Mouse (Mus musculus): ENCODE results near the gene Bhlhb9. TPM values are rescaled to one million over a fixed set of nuclear protein-coding genes. Genes with fewer than 3 reads are reported as not detected.
A peak's percentile ranks its signal among the peaks of the same experiment; 100 is the strongest.
"Not testable (repeated sequence)": the region's sequence is repeated elsewhere in the genome, so short reads cannot be mapped to it uniquely, and the experiment has no call there.

Gene Bhlhb9
- 16.1 and 16.6 TPM in 2 replicates for polyA plus RNA-seq (2015; fragmentation: Nextera tagmentation; extraction: Ambion mirVana)

DNA sequence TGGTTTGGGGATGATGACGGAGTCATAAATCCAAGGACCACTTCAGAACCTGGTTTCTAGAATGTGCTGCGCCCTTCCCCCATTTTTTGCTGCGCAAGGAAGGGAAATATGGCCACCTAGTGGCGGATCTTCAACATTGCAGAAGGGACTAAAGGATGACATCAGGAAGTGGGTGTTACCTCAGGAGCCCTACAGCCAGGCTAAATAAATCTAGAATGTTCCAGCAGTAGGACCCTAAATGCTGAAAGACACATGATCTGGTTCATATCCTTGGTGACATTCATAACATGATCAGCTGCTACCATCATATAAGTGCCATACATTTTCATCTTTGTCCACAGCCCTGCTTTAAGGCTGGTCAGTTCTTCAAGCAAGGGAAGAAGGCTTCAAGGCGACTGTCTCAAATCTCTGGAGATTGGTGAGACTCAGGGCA, at the start of gene Bhlhb9:
Gene Bhlhb9 (plus strand): TSS at position 383 of the 433 bp plus-strand sequence.
- H3K9me3 ChIP-seq (ENCODE audit: control insufficient read depth, low read length); H3K4me1 ChIP-seq (replicated peaks; ENCODE audit: control insufficient read depth, insufficient read depth); H3K27me3 ChIP-seq (ENCODE audit: control insufficient read depth, insufficient read depth, low read length); H3K36me3 ChIP-seq (ENCODE audit: control insufficient read depth, insufficient read depth, low read length); H3K27ac ChIP-seq (replicated peaks): not testable (repeated sequence)
- Histone ChIP-seq H3K4me3 (ENCODE audit: low read depth, low read length) (peak within 1 kb of the TSS; percentile 45), H3K9ac (ENCODE audit: low read length) (peak within 1 kb of the TSS; percentile 51), H3K4me2 (replicated peaks; ENCODE audit: low read depth) (peak within 1 kb of the TSS; percentile 66)
- ATAC-seq (ENCODE audit: low FRiP score, low TSS enrichment) (peak; percentile 39), DNase-seq (ENCODE audit: low spot score) (peak; percentile 30)
- TF ChIP-seq CTCF (IDR thresholded peaks at IDR 0.05; ENCODE audit: low read depth), result peak; percentile 74
- WGBS, result 17% methylated on average over 3 of the region's 5 CpGs

DNA sequence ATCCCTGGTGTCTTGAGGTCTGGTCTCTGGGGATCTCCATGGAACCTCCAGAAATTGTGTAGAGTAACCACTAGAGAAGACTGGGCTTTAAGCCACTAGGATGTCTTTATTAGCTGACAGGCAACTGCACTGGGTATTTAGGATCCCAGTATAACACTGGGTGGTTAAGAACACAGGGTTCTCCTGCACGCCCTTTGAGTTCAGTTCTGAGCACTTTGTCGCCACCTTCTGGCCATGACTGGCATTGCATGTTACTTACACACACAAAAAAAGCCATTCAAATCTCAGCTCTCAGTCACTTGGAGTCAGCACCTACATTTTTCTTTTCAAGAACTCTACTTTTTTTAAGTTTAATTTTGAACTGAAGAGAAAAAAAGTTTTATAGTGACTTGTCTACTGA, 44.6 kb upstream of the Bhlhb9 start:
- Histone ChIP-seq H3K4me2 (replicated peaks; ENCODE audit: low read depth) (no peak overlapping the region), H3K27ac (replicated peaks) (no peak overlapping the region), H3K4me3 (ENCODE audit: low read depth, low read length) (no peak overlapping the region), H3K4me1 (replicated peaks; ENCODE audit: control insufficient read depth, insufficient read depth) (no peaks in the 10 kb centered on the region), H3K27me3 (ENCODE audit: control insufficient read depth, insufficient read depth, low read length) (no peaks in the 10 kb centered on the region), H3K9ac (ENCODE audit: low read length) (no peak overlapping the region), H3K36me3 (ENCODE audit: control insufficient read depth, insufficient read depth, low read length) (no peaks in the 10 kb centered on the region), H3K9me3 (ENCODE audit: control insufficient read depth, low read length) (no peaks in the 10 kb centered on the region)
- ATAC-seq (ENCODE audit: low FRiP score, low TSS enrichment) (no peak), DNase-seq (ENCODE audit: low spot score) (peak; percentile 66)
- TF ChIP-seq EP300 (optimal IDR thresholded peaks at IDR 0.05) (no peak), CTCF (IDR thresholded peaks at IDR 0.05; ENCODE audit: low read depth) (peak; percentile 81)
- 2% methylated on average over 2 of the region's 2 CpGs for WGBS

DNA sequence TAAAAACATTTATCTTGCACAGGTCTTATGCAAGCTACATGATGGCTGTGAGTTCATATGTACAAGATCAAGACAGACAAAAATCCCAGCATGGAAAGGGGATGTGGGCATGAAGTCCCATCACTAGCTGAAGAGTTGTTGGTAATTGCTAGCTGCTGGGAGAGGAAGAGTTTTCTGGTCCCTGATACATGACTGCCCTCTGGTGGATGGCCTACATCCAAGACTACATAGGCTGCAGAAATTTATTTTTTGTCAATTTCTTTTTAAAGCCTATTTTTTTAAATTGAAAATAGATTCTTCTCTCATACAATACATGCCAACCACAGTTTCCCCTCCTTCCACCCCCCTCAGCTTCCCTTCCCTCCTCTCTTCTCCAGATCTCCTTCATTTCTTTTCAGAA, 35.7 kb upstream of the Bhlhb9 start:
- DNase-seq (ENCODE audit: low spot score) (no peak), ATAC-seq (ENCODE audit: low FRiP score, low TSS enrichment) (no peak)
- Histone ChIP-seq H3K4me2 (replicated peaks; ENCODE audit: low read depth) (no peak overlapping the region), H3K9me3 (ENCODE audit: control insufficient read depth, low read length) (no peaks in the 10 kb centered on the region), H3K36me3 (ENCODE audit: control insufficient read depth, insufficient read depth, low read length) (no peaks in the 10 kb centered on the region), H3K4me1 (replicated peaks; ENCODE audit: control insufficient read depth, insufficient read depth) (no peaks in the 10 kb centered on the region), H3K27me3 (ENCODE audit: control insufficient read depth, insufficient read depth, low read length) (no peaks in the 10 kb centered on the region), H3K27ac (replicated peaks) (no peak overlapping the region), H3K4me3 (ENCODE audit: low read depth, low read length) (no peak overlapping the region), H3K9ac (ENCODE audit: low read length) (no peak overlapping the region)
- TF ChIP-seq CTCF (IDR thresholded peaks at IDR 0.05; ENCODE audit: low read depth), result peak; percentile 68
- TF ChIP-seq EP300 (optimal IDR thresholded peaks at IDR 0.05), result no peak

DNA sequence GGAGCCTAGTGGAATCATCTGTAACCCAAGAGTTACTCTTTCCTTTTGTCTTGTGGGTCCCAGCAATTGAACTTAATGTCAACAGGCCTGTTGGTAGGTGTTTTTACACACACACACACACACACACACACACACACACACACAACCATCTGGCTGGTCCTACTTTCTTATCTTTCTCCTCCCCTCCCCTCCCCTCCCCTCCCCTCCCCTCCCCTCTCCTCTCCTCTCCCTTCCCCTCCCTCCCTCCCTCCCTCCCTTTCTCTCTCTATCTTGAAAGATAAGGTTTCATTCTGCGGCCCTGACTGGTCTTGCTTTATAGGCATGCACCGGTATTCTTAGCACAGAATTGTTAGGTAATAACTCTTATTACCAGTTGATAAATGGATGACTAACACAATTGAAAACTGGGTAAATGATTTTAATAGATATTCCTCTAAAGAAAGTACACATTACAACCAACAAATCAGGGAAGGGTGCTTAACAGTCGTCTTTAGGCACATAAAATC, 29.3 kb upstream of the Bhlhb9 start:
- no peak overlapping the region for H3K4me2 ChIP-seq (replicated peaks; ENCODE audit: low read depth)
- DNase-seq (ENCODE audit: low spot score), result no peak
- H3K9me3 ChIP-seq (ENCODE audit: control insufficient read depth, low read length), result no peaks in the 10 kb centered on the region
- no peak overlapping the region for H3K27ac ChIP-seq (replicated peaks)
- no peak overlapping the region for H3K9ac ChIP-seq (ENCODE audit: low read length)
- H3K27me3 ChIP-seq (ENCODE audit: control insufficient read depth, insufficient read depth, low read length), result no peaks in the 10 kb centered on the region
- H3K4me3 ChIP-seq (ENCODE audit: low read depth, low read length), result no peak overlapping the region
- no peak for ATAC-seq (ENCODE audit: low FRiP score, low TSS enrichment)
- TF ChIP-seq CTCF (IDR thresholded peaks at IDR 0.05; ENCODE audit: low read depth) (no peak), EP300 (optimal IDR thresholded peaks at IDR 0.05) (no peak)
- no peaks in the 10 kb centered on the region for H3K36me3 ChIP-seq (ENCODE audit: control insufficient read depth, insufficient read depth, low read length)
- WGBS, result 22% methylated on average over 2 of the region's 3 CpGs
- no peaks in the 10 kb centered on the region for H3K4me1 ChIP-seq (replicated peaks; ENCODE audit: control insufficient read depth, insufficient read depth)

DNA sequence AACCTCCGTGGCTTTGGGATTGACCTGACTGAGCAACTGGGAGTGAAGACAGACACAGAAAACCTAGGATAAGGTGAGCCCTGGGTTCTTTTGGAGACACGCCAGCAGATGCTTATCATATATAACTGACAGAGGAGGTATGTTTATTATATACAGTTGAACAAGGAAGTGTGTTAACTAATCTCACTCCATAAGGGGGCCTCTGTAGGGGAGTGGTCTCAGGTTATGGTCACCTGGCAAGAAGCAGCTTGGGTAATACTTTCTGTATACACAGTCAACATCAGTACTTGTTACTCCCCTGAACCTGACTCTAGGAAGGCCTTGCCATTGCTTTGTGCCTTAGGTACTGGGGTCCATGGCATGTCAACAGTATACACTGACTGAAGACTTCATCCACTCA, 28.8 kb upstream of the Bhlhb9 start:
- WGBS, result 41% methylated on average over 2 of the region's 2 CpGs
- no peak for ATAC-seq (ENCODE audit: low FRiP score, low TSS enrichment)

GRCm38 (mm10) chrX:135791536-135791935, 5.9 kb upstream of the Bhlhb9 start:
- Histone ChIP-seq H3K36me3 (ENCODE audit: control insufficient read depth, insufficient read depth, low read length) (no peaks in the 10 kb centered on the region), H3K4me1 (replicated peaks; ENCODE audit: control insufficient read depth, insufficient read depth) (no peaks in the 10 kb centered on the region), H3K27ac (replicated peaks) (no peak overlapping the region), H3K27me3 (ENCODE audit: control insufficient read depth, insufficient read depth, low read length) (no peaks in the 10 kb centered on the region), H3K4me2 (replicated peaks; ENCODE audit: low read depth) (no peak overlapping the region), H3K9ac (ENCODE audit: low read length) (no peak overlapping the region), H3K4me3 (ENCODE audit: low read depth, low read length) (no peak overlapping the region), H3K9me3 (ENCODE audit: control insufficient read depth, low read length) (no peaks in the 10 kb centered on the region)
- no peak for ATAC-seq (ENCODE audit: low FRiP score, low TSS enrichment)
- DNase-seq (ENCODE audit: low spot score), result no peak
- no peak for TF ChIP-seq CTCF (IDR thresholded peaks at IDR 0.05; ENCODE audit: low read depth)
- no peak for TF ChIP-seq EP300 (optimal IDR thresholded peaks at IDR 0.05)

More for the DNA sequence above, 28.8 kb upstream of the Bhlhb9 start:
- H3K4me1 ChIP-seq (replicated peaks; ENCODE audit: control insufficient read depth, insufficient read depth), result no peaks in the 10 kb centered on the region
- TF ChIP-seq CTCF (IDR thresholded peaks at IDR 0.05; ENCODE audit: low read depth) (no peak), EP300 (optimal IDR thresholded peaks at IDR 0.05) (no peak)
- H3K4me3 ChIP-seq (ENCODE audit: low read depth, low read length), result no peak overlapping the region
- H3K9ac ChIP-seq (ENCODE audit: low read length), result no peak overlapping the region
- DNase-seq (ENCODE audit: low spot score), result no peak
- H3K27me3 ChIP-seq (ENCODE audit: control insufficient read depth, insufficient read depth, low read length), result no peaks in the 10 kb centered on the region
- H3K4me2 ChIP-seq (replicated peaks; ENCODE audit: low read depth), result no peak overlapping the region
- no peaks in the 10 kb centered on the region for H3K36me3 ChIP-seq (ENCODE audit: control insufficient read depth, insufficient read depth, low read length)
- no peak overlapping the region for H3K27ac ChIP-seq (replicated peaks)
- no peaks in the 10 kb centered on the region for H3K9me3 ChIP-seq (ENCODE audit: control insufficient read depth, low read length)

Data from stomach, postnatal 0 days (tissue).